ENCODE assay signal across 9 mouse cellular contexts in genomic region chr8:30959436-30960180, GRCm38 (mm10).
DNase-seq lines count a peak whose midpoint lies in the region; ATAC-seq and TF ChIP-seq lines count a peak whose summit lies in the region.
"Had no signal": no experiment of that assay in that cellular context is flagged by ENCODE, and none has a peak within 500 bp of the region (broad histone marks: within the 10 kb centered on the region; RNA-seq: fewer than 3 reads in every experiment).

No protein-coding gene starts in this region.

- intact Hi-C loops in heart, postnatal 14 days (cut with DNase I): no loop called here

- no peaks in the 10 kb centered on the region for H3K36me3 ChIP-seq in testis, adult 2 months (ENCODE audit: control insufficient read depth, insufficient read depth, low read length)
- H3K36me3 ChIP-seq in liver, embryonic 12.5 days: no peaks in the 10 kb centered on the region

- H3K27me3 ChIP-seq in testis, adult 2 months (ENCODE audit: control insufficient read depth, insufficient read depth, low read length): no peaks in the 10 kb centered on the region
- no peaks in the 10 kb centered on the region for H3K27me3 ChIP-seq in liver, embryonic 12.5 days (replicated peaks)

- H3K27ac ChIP-seq in testis, adult 2 months (ENCODE audit: control insufficient read depth, insufficient read depth, low read depth, low read length): no peak overlapping the region
- H3K27ac ChIP-seq in liver, embryonic 12.5 days: no peak overlapping the region
- H3K27ac ChIP-seq: macrophage had no signal

- peak overlapping the region; percentile 42 for H3K4me2 ChIP-seq in liver, embryonic 12.5 days

- WGBS in liver, embryonic 12.5 days (ENCODE audit: insufficient replicate concordance): 35% methylated on average over 17 of the region's 17 CpGs

- H3K4me1 ChIP-seq in testis, adult 2 months (ENCODE audit: control insufficient read depth, insufficient read depth, low read length): peaks cover 2% of the 10 kb centered on the region; the same call in 1 of the 2 replicates
- no peaks in the 10 kb centered on the region for H3K4me1 ChIP-seq in liver, embryonic 12.5 days

- TF ChIP-seq CTCF in testis, adult 2 months (IDR thresholded peaks at IDR 0.05; ENCODE audit: control insufficient read depth, insufficient read depth, insufficient replicate concordance, low read depth, low read length): no peak

- peak; percentile 83 for DNase-seq in heart, adult 11 months
- no peak for DNase-seq in heart, postnatal 14 days
- no peak for DNase-seq in testis, postnatal 14 days (ENCODE audit: low spot score)
- DNase-seq in cerebellum, postnatal 10 days: no peak
- no peak for DNase-seq in urinary bladder, postnatal 10 days (ENCODE audit: low spot score)

- H3K9ac ChIP-seq in liver, embryonic 12.5 days: no peak overlapping the region

- no peak for ATAC-seq in liver, embryonic 12.5 days
- no peak for ATAC-seq in erythroblast, adult 5-6 weeks (replicated peaks; ENCODE audit: low FRiP score, poor library complexity, severe bottlenecking)

- peak; percentile 58; the same call in 1 of the 2 replicates for TF ChIP-seq POLR2A in testis, adult 2 months (IDR thresholded peaks at IDR 0.05; ENCODE audit: control insufficient read depth, low read depth, low read length)

- no peaks in the 10 kb centered on the region for H3K9me3 ChIP-seq in liver, embryonic 12.5 days (replicated peaks)

- H3K4me3 ChIP-seq in testis, adult 2 months (ENCODE audit: control insufficient read depth, low read depth, low read length): peak overlapping the region; percentile 58
- H3K4me3 ChIP-seq in liver, embryonic 12.5 days: peak overlapping the region; percentile 19
